Mouse (Mus musculus): ENCODE data around the gene Tex19.2.
"Not testable (repeated sequence)": the region's sequence is repeated elsewhere in the genome, so short reads cannot be mapped to it uniquely, and the experiment has no call there.

DNA sequence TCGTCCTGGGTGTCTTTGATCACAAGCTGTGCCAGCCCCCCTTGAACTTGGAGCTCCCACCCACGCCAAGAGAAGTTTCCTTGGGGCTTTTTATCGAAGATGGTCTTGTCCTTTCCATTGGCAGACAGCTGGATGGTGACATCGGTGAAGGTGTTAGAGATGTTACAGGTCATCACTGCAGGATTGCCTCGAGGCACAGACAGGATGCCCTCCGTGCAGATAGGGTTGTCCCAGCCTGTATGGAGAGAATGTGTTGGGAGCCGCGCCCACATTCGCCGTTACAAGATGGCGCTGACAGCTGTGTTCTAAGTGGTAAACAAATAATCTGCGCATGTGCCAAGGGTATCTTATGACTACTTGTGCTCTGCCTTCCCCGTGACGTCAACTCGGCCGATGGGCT lies 48.8 kb downstream of the Tex19.2 start:
- not testable (repeated sequence) for TF ChIP-seq POLR2A (IDR thresholded peaks at IDR 0.05; ENCODE audit: low read depth, low read length); ZKSCAN1 (IDR thresholded peaks at IDR 0.05; ENCODE audit: borderline replicate concordance, low read depth, low read length); GABPA (IDR thresholded peaks at IDR 0.05; ENCODE audit: insufficient replicate concordance, low read depth, low read length); MAFK (IDR thresholded peaks at IDR 0.05; ENCODE audit: insufficient replicate concordance, low read length); TCF12 (IDR thresholded peaks at IDR 0.05; ENCODE audit: low read depth, low read length); HCFC1 (IDR thresholded peaks at IDR 0.05; ENCODE audit: low read depth, low read length); ETS1 (conservative IDR thresholded peaks at IDR 0.05; ENCODE audit: low read depth, low read length); RCOR1 (conservative IDR thresholded peaks at IDR 0.05; ENCODE audit: low read depth, low read length); MYC (IDR thresholded peaks at IDR 0.05; ENCODE audit: low read depth, low read length); ZNF384 (IDR thresholded peaks at IDR 0.05; ENCODE audit: low read depth, low read length); MAX (IDR thresholded peaks at IDR 0.05; ENCODE audit: low read length); ZMIZ1 (IDR thresholded peaks at IDR 0.05; ENCODE audit: low read depth, low read length); CTCF (conservative IDR thresholded peaks at IDR 0.05 in 1 of 2, IDR thresholded peaks at IDR 0.05 in 1 of 2; ENCODE audit: low read depth in 2 of 2, low read length in 2 of 2); ZC3H11A (IDR thresholded peaks at IDR 0.05; ENCODE audit: low read depth, low read length)

Measured in CH12.LX (cell line).